Mouse (Mus musculus) layer of hippocampus, postnatal 25 days (tissue): ENCODE measurements around the gene Lman1l. TPM values are rescaled to one million over a fixed set of nuclear protein-coding genes. Genes with fewer than 3 reads are reported as not detected.
A peak's percentile ranks its signal among the peaks of the same experiment; 100 is the strongest.

Source experiments
- DNase-seq, 2 experiments: peaks; one replicate each; pipeline ENCODE4 v3.0.0; 2022; ENCODE audit warnings: mixed read lengths in 2 of 2, low spot score in 1 of 2; ENCODE audit errors: extremely low spot score in 1 of 2
- total RNA-seq, 2 experiments: library from RNA; stranded (reverse); gene quantifications; 2 replicates each; pipeline ENCODE4 v1.2.3; 2021

The Lman1l gene
- total RNA-seq, 2 experiments from 2014 or later, result not detected

- no peak for DNase-seq
These were observed 26.1 kb upstream of the Lman1l start for GRCm38 (mm10) chr9:57646551-57647103.

- DNase-seq, result peak; percentile 92 to 95
These were observed 24.6 kb upstream of the Lman1l start for GRCm38 (mm10) chr9:57644944-57645893.

DNA sequence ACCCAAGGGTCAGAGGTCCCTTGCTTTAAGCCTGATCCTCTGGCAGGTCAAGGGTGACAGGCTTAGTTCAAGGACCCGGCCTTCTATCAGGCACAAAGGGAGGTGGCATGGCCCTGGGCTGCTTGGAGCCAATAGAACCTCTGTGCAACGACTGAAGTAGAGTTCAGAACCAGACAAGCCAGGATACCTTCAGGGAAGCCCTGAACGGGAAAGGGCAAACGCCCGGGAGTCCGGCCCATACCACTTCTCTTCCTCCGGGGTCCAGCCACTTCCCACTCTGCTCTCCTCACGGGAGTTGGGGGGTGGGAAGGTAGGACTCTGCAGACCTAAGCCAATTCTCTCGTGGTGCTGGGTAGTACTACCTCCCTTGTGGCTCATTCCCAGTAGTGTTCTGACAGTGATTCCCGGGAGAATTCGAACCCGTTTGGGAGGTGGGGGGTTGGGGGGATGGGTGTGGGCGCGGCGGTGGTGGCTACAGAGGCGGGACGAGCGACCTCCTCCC lies 23.9 kb upstream of the Lman1l start:
- DNase-seq, result no peak

GRCm38 (mm10) chr9:57643856-57644180 lies 23.2 kb upstream of the Lman1l start:
- no peak for DNase-seq

GRCm38 (mm10) chr9:57643169-57643855 lies 22.7 kb upstream of the Lman1l start:
- DNase-seq, result no peak

DNA sequence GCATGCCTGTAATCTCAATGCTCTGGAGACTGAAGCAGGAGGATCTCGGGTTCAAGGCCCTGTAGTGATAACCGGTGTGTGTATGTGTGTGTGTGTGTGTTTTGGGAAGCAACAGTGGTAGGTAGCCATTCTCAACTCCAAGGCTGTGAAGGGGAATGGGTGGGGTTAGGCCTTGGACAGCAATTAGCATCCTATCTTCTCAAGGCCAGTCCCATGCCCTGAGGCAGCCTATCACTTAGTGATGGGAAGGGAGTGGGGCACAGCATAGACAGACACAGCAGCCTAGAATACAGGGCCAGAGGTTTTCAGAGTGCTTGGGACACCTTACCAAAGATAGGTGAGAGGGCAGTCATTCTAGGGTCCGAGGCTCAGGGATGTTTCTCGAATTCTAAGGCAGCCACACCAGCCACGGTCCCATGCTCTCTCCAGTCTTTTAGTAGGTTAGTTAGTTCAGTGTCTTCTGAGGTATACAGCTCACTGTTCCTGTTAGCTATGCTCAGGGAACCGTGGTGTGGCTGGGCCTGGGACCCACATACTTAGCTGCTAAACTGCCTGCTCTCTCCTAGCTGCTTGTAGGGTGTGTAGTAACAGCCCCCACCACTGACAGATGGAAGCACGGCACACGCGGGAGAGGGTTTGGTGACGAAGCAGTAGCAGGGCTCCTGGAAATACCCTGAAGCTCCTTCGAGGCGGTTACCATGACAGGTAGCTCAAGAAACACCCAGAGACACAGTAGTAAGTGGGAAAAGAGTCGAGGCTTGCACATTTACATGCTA lies 21.4 kb upstream of the Lman1l start:
- no peak for DNase-seq

GRCm38 (mm10) chr9:57641022-57641421 lies 20.4 kb upstream of the Lman1l start:
- no peak for DNase-seq

DNA sequence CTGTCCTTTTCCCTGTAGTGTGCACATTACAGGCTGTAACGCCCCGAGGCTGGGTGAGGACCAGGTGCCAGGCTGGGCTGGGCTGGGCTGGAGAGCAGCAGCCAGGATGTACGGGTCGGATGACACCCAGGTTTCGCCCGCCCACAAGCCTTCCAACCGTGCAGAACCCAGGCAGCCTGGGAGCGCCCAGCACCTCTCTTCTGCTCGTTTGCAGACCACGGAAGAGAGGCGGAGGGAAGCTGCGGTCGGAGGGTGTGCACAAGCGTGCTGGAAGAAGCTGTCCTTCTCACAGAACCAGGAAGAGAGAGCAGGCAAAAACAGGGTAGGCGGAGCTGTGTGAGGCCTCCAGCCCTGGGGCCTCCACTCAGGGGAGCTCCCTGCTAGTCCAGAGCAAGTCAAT lies 19.8 kb upstream of the Lman1l start:
- no peak for DNase-seq

DNA sequence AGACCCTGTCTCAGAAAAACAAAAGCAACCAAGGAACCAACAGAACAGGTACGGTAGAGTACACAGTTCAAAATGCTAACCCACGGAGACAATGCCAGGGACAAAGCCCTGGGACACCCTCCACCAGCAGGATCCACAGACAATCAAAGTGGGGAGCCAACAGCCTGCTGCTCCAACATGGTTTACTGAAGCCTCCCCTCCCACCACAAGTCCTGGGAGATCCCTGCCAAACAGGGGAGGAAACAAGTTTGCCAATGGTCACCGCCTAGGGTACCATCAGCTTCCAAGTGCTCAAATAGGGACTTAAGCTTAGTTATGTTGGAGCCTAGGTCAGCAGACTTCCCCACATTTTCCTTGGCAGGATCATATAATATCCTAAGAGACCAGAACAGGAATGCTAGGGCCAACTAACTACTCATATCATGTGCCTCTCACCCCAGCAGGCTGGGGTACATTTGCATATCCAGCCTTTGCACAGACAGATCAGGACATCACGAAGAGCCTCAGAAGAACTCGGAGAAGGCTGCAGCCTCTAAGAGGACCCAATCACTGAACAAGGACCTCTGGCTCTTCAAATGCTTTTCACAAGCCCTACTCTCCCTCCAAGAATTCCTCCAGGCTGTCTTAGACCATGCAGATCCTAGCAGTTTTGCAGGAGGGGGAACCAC lies 19.2 kb upstream of the Lman1l start:
- no peak for DNase-seq

GRCm38 (mm10) chr9:57638651-57639459 lies 18.3 kb upstream of the Lman1l start:
- DNase-seq, result no peak

- no peak for DNase-seq
These were observed 17.3 kb upstream of the Lman1l start for GRCm38 (mm10) chr9:57637741-57638322.

DNA sequence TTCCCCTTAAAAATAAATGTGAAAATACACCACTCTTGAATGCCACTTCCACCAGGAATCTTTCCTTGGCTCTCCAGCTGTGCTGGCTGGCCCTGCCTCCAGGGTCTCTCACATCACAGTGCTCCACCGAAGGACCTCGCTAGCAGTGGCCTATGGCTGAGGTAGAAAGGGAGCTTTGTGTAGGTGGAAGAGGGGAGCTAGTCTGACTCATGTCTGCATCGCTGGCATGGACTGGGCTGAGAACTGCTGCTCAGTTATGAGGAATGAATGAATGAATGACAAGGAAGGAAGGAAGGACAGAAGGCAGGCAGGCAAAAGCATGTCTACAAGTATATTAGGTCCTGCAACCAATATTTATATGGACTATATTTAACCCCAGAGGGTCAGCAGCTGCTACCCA lies 16.7 kb upstream of the Lman1l start:
- no peak for DNase-seq

DNA sequence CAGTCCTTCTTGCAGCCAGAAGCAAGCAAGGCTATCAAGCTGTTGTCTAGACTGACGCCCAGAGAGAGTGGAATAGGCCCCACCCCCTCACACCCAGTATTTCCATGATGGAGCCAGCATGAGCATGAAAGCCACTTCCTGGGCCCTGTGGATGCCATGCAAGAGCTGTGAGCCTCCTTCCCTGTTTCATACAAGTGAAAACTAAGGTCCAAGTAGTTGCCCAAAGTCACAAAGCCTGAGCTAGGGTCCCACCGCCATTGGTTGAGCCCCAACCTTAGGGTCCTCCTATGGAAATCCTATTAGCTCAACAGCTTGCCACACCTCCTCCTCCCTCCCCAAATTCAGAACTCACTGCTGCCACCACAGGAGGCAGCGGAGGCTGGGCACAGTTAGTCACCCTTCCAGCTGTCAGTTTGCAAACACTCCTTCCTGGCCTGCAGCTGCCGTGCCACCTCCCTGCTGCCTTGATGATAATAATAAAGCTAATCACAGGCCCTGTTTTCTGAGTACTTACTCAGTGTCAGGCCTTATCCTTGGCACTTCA lies 13.0 kb upstream of the Lman1l start:
- no peak for DNase-seq

DNA sequence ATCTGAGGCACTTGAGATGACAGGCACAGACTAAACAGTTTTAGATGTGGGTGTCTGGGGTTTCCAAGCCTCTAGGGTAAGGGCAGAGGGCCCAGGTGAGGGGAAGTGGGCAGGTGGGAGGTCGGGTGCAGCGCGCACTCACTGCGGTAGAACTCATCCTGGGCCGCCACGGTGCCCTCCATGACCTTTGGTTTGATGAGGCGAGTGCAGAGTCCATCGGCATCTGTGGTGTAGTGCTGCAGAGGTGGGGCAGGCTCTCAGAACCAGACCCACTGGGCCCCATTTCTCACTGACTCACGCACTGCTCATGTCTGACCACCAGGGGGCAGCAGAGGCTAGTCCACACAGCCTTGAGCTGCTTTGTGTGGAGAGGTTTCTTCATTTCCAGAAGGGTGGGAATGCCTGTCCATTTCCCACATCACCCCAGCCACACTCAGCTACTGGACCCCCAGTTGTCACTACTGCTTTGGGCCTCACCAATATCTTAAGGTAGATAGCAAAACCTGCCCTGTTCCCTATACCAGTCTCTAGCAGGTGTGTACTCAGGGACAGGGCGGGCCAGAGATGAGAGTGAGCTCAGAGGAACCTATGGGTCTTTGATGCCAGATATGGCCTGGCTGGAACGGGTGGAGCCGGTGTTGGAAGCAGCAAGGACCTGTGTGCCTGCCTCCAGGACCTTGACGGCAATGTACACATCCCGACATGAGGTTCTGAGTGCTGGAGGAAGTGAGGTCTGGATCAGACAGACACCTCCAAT lies 8.7 kb upstream of the Lman1l start:
- peak; percentile 87 to 92 for DNase-seq

DNA sequence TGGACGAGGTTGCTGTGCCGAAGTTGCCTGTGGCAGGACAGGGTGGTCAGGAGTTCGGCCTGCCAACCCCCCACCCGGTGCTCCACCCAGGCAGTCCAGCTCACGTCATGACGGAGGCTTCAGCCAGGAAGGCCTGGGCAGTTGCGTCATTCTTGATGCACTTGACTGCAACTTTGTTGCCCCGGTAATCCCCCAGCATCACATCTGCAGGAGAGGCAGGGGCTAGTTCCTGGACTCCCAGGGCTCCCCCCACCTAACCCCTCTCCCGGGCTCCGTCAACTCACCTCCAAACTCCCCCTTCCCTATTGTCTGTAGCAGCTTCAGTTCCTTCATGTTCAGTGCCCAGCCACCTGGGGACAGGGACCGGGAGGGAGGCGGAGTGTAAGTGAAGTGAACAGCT lies 8.1 kb upstream of the Lman1l start:
- DNase-seq, result no peak

GRCm38 (mm10) chr9:57627892-57628291 lies 7.3 kb upstream of the Lman1l start:
- DNase-seq, result no peak

DNA sequence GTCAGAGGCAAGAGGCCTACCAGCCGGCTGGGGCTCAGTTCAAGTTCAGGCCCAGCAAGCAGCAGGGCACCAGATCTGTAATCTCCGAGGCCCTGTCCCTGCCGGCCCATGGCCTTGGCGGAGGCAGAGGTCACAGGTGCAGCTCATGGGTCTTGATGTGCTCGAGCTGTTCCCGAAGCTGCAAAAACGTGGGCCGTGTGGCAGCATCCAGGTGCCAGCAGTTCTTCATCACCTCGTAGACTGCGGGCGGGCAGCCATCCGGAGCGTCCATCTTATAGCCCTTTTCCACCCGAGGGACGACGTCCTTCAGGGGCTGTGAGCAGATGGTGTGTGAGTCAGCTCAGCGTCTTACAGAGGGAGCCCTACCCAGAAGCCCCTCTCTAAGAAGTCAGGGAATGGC lies 6.6 kb upstream of the Lman1l start:
- DNase-seq, result no peak
